Mouse (Mus musculus) urinary bladder, adult 2 months (tissue): ENCODE measurements around the gene Col4a2. TPM values are rescaled to one million over a fixed set of nuclear protein-coding genes. Genes with fewer than 3 reads are reported as not detected.

Experiments
- DNase-seq: peaks from one replicate; pipeline ENCODE4 v3.0.0; 2022; ENCODE audit warnings: low spot score
- polyA plus RNA-seq: library from polyadenylated mRNA; depleted of rRNA; stranded (reverse); fragments of >200 nt; gene quantifications from 2 replicates; pipeline ENCODE4 v1.2.3, GENCODE M21; 2012; rRNA removed

Gene Col4a2
- polyA plus RNA-seq, result 109 and 190 TPM in 2 replicates

DNA sequence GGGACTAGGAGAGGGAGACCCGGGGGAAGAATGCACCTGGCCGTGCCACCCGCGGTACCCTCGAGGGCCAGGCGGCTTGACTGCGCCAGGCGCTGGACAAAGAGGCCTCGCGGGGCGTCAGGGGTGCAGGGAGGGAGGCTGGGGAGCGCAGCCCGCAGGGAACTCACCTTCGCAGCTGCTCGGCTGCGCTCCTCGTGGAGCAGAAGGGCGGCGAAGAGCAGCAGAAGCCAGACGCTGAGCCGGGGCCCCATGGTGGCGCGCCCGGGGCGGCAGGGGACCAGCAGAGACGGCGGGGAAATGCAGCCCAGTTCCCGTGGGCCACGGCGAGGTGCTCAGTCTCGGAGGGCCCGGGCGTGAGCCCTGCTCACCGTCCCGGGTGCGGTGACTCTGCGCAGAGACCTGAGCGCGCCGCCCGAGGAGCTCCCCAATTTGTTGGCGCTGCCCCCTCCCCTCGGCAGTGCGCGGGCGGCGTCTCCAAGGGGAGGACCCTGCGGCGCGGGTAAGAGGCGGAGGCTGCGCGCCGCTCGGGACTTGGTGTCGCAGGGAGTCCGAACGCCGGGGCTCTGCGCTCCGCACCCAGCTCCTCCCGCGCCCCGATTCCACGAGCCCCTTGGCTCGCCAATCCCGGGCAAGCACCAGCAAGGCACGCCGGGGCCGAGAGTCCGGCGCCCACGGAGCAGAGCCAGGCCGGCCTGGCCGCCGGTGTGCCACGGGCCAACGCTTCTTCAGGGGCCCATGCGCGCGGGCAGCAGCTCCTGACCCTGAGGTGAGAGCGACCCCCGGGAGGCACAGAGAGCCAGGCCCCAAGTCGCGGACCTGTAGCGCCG lies at the start of gene Col4a2, which contains the start of gene Col4a1:
Gene Col4a2, plus strand, starts transcription at position 457 of the 827 bp plus-strand sequence.
Gene Col4a1, minus strand, starts transcription at position 478 of the 827 bp plus-strand sequence.
- DNase-seq, result peak; percentile 73

DNA sequence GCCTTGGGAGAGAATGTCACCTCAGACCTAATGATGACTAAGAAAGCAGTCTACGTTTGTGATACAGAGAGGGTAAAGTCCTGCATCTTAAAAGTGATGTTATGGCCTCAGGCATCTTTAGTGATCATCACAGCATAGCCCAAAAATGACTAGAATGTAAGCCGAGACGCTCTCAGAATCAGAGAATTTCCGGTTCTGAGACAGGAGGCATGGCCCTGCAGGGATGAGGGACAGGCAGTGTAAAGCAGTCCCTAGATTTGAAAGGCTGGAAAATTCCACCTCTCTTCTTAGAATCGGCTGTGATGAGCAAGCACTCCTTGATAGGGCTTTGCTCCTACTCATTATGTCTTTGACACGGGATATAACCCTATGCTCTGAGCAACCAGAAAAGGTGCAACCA lies 48.8 kb upstream of the Col4a2 start:
- DNase-seq, result no peak

DNA sequence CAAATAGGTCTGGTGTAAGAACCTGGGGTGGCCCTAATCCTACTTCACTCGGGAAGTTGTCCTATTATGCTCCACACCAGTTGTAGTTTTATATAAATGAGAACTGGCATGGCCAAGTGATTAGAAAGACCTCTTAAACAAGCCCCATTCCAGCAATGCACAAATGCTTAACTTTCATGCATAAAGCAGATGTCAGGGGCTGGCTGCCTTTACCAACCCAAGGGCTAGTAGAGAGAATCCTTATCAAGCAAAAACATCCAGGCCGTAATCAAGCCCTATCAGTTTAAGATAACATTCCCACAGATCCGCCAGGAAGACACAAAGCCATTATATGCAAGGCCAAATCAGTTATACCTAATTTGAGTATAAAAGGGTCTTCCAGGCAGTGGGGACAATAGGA lies 46.6 kb upstream of the Col4a2 start:
- DNase-seq, result no peak

DNA sequence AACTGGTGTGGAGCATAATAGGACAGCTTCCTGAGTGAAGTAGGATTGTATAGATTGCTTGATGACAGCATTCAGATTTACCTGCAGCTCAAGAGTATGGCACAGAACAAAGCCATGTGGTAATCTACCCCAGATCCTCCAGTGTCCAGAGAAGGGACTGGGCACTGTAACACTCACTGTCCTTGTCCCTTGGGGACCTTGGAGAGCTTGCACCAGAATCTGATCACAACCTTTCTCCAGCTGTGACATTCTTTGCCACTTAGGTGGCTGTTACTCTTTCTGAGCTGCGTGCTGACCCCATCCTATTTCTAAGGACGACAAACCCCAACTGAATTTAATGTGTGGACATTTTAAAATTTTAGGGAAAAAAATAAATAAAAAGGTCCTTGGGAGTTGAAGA lies 46.1 kb upstream of the Col4a2 start:
- no peak for DNase-seq

DNA sequence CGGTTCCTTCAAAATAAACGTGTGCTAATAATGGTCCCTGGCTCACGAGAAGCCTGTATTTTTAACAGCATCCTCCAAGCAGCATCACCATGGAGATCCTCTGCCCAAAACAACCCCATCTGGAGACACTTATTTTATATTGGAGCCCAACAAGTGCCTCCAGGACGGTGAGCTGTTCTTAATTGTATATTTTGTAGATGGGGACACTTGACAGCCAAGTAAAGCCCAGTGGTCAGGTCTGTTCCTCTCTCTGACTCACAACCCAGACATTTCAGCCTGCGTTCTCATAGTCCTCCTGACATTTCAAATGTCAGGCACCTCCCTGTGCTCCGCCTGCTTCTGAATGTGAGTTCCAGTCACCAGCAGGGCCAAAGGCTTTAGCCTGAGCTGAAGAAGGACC lies 43.9 kb upstream of the Col4a2 start:
- DNase-seq, result no peak

DNA sequence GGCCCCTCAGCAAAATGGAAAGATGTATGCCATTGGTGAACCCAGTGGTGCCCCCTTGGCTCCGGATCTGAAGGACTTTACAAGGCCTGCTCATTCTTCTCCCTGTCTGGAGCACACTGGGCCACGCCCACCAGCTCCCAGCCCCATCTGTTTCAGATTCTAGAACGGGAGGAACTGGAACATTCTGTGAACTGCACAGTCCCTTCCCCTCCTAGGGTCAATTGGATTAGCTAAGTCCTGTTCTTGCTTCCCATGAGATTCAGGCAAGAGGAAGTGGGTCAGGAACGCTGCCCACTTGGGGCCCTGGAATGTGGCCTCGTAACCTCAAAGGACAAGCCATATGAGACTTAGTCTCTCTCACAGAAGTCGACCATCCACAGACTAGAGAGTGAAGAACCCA lies 41.8 kb upstream of the Col4a2 start:
- DNase-seq, result no peak

DNA sequence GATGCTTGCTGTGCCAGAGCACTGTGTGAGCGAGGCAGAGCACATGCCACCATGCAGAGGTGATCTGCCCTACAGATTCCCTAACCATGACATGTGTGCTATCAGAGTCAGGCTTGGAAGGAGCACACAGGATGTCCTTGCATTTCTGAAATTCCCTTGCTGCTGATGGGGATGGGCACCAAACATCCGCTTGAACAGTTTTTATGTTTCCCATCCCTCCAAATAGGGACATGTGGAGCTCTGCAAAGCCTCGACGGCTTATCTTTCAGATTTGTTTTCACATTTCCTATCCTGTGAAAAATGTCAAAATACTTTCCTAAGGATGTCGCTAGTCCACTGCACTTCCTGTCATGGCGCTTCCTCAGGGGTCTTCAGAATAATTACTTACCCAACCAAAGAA lies 40.4 kb upstream of the Col4a2 start:
- no peak for DNase-seq

DNA sequence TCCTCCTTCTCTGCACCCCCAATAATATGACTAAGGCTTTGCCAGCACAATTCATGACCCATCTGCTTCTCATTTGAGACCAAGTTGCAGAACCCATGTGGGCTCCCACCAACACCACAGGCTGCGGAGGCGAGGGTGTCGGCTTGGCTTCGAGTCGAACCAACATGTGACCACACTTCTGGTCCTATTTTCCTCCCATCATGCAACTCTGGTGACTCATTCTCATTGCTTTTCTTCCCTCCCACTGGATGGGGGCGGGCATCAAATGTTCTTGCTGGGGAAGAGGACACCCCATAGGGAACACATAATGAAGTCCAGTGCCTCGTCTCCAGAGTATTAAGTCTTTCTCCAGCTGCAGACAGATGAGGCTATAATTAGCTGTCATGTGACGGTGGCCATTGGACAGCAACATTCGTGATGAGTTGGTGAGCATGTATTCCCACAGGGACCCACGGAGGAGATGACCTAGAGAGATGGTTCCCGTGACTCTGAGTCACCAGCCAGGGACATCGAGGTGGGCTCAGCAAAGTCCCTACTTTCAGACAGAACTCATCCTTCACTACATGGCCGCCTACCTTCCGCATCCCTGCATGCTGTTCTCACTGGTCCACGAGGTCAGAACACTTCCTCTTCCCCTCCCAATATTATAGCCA lies 39.0 kb upstream of the Col4a2 start:
- no peak for DNase-seq

DNA sequence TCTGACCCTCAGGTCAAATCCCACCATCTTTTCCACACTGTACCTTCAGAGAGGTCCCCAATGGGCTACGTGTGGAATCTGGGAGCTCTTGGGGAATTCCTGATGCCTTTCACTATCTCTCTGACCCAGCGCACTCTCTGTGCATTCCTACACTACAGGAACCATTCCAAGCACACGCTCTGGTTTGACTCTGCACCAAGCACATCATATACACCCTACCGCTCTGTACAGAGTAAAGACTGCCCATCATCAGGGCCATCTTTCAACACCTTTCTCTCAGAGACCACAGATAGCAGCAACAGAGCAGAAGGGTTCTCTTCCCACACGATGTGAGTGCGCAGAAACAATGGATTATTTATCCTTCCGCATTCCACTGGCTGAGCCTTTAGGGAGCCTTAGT lies 38.2 kb upstream of the Col4a2 start:
- no peak for DNase-seq

DNA sequence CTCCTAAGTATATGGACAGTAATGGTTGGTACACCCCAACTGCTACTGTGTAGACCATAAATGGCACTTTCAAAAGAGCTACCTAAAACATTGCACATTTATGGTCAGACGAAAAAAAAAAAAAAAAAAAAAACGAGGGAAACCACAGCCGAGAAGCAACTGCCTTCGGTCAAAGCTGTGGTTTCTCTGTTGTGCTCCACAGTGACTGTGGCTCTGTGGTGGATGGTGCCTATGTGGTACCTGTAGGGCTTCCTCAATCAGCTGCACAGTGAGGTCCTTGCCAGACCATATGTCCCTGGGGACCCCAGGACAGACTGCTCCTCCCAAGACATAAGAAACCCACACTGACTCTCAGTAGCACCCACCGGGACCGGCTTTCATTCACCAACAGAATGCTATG lies 36.3 kb upstream of the Col4a2 start:
- no peak for DNase-seq

DNA sequence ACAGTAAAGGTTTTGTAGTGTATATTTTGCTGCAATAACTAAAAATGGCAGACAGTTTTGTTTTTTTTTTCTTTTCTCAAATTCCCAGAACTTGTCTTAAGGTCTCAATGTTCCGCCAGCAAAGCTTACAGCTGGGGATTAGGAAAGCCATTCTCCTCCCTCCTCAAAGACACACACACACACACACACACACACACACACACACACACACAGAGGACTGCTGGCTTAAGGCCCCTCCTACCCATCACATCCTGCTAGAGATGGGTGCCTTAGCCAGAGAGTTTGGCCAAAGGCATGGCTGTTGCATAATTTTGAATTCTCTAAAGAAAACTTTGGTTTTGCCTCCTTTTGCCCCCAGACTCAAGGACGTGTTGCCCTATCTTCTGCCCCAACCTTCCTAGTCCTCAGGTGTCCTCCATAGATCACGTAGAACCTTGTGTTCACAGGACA lies 35.0 kb upstream of the Col4a2 start:
- no peak for DNase-seq

DNA sequence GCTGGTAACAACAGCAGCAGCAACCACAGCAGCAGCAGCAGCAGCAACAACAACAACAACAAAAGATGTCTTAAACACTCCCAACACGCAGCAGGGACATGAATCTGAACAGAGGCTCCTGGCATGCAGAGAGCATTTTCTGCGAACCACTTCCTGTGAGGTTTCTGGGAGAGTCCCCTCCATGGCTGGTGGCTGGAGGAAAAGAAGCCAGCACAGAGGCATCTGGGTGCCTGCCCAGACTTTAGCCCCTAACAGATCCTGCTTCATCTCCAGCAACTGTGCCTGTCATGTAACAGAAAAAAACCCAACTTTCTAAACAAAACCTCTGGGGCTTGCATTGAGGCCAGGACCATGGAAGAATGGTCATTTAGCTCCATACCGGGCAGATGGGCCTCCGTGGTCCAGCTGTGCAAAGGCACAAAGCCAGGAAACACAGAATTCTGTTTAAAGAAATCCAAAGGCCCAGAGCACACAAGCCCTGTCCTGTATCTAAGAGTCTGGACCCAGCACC lies 34.4 kb upstream of the Col4a2 start:
- no peak for DNase-seq

DNA sequence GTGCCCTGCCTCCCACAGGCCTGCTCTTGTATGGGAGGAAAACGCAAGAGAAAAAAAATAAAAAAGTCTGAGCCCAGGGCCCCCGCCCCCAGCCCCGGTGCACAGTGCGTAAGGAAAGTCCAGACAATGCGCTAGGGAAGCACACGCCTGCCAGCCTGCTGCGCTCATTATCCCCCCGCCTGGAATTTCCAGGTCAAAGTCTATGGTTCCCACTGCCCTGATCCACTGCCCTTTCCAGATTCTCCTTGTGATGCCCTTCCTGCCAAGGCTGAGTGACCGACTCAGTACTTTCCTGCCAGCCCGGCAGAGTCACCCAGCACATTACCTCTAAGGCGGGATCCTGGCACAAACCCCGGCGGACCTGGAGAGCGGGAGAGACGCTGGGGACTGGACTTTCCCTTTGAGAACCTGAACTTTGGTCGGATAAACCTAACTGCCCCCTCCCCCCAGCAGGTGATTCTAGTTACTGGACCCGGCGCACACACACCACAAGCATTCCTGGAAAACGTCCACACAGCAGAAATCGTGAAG lies 33.2 kb upstream of the Col4a2 start:
- no peak for DNase-seq

DNA sequence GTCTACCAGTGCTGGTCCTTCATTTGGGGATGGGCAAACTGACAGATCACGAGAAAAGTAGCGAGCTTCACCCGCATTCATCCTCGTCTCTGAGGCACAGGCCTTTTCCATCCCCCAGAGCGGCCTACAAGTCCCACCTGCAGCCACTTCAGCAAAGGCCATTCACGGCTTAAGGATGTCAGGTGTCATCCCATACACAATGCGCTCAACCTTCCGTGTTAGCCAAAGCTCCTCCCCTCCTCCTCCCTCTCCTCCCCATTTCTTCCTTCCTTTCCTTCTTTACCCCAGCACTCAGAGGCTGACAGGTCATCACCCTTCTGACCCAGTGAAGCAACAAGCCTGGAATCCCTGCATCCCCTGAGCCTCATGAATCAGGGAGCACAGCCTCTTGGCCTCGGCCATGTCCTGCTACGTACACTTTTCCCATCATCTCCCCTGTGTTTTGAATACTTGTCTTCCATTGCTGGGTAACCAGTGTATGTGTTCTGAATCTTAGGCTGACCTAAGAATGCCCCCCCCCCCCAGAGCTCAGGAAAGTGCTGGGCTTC lies 31.8 kb upstream of the Col4a2 start:
- no peak for DNase-seq

DNA sequence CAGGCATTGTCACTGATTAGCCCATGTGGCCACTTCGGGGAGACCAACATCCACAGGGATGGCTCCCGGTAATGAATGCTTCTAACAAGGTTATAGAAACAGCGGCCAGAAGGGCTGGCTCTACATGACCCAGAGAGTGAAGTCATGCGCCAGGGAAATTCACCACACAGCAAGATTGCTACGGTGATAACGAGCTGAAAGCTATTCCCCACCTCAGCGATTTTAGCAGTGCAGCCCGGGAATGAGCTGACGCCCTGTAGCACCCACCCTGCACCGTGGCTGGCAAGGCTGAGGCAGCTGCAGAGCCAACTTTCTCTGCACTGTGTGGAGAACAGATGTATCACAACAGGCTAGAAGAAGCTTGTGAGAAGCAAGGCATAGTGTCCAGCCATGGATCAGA lies 30.5 kb upstream of the Col4a2 start:
- no peak for DNase-seq

DNA sequence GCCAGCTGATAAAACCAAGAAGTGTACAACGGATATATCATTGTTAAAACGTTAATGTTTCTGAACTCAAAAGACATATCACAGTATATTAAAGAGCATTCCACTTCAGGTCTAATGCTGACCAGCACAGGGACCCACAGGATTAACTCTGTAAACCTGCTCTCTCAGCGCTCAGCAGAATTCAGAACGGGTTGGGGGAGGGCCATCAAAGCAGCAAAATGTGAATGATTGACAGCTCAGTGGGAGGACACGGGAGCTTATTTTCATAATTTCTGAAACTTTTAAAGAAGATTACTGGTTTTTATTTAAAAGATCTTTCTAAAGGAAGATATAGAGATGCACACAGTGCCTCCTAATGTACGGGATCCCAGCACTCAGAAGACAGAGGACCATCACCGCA lies 29.9 kb upstream of the Col4a2 start:
- no peak for DNase-seq

DNA sequence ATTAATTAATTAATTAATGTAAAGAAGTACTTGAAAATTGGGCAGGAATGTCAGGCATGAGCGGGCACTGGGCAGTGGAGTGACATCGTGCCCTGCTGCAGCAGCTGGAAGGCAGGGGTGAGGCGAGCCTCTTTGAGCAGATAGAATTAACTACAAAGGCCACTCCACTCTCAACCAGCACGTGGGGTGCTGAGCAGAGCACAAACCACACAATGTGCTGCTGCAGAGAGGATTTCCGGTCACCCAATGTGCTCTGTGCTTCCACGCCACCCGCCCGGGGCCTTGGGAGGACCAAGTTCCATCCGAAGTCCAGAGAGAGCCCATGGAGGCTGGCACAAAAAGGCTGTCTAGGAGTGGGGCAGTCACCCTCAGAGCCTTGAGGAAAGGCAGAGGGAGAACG lies 29.4 kb upstream of the Col4a2 start:
- DNase-seq, result no peak

DNA sequence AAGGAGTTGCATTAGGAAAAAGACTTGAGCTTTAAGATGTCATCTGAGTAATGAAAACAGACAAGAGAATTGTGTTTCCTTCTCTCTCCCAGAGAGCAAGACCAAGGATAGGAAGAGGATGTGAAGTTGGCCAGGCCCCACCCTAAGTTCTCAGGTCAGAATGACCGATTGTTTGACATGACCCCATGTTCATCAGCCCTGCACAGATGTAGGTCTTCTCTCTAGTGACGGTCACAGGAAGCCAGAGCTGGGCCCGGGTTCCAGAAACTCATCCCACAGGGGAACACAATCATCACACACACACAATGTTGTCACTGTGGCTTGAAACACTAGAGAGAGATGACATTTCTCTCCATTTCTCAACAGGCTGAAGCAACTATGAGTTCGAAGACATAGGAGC lies 27.2 kb upstream of the Col4a2 start:
- DNase-seq, result no peak

DNA sequence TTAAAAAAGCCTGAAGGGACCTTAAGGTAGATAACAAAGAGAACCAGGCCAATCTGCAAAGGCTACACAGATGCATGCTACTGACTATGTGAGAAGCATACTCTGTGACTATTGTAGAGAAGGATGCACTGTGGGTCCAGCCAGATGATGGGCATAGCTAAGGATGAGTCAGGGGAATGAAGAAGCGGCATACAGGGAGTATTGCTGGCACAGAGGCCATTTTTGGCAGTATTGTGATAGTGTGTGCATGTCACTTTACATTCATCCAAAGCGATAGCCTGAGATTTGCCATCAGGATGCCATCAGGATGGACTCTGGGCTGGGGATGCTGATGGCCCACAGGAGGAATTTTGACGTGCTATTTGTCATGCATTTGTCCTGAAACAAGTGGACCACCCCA lies 25.5 kb upstream of the Col4a2 start:
- DNase-seq, result no peak

DNA sequence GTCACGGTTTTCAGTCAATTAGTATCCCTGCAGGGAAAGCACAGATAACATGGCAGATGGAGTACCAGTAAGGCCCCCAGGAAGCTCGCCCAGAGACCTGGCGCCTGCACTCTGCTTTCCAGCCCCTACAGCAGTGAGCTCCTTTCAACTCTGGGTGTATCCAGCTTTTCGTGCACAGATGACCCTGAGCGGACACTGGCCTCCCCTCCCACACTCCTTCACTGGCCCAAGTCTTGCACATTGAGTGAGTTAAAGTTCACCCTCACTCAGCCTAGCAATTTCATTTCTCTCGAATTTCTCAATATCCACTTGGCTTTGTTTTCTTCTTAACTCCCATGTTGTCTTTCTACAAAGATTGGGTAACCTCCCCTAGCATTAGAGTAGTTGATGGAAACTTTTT lies 24.3 kb upstream of the Col4a2 start:
- DNase-seq, result no peak

DNA sequence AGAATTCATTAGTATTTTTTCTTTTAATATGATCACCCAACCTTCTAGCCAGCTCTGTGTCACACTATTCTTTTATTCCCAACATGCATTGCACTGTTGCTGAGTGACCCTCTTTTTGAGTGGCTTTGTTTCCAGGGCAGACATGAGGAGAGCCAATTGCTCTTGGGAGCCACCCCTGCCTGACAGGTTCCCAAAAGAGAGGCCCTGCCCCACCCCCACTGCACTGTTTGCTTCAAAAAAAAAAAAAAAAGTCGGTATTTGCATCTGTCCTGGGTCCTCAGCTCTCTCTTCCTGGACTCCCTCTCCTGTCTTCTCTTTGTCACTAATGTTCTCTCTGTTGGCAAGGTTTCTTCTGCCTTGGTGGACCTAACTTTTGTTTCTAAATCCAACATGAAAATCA lies 22.1 kb upstream of the Col4a2 start:
- DNase-seq, result no peak

DNA sequence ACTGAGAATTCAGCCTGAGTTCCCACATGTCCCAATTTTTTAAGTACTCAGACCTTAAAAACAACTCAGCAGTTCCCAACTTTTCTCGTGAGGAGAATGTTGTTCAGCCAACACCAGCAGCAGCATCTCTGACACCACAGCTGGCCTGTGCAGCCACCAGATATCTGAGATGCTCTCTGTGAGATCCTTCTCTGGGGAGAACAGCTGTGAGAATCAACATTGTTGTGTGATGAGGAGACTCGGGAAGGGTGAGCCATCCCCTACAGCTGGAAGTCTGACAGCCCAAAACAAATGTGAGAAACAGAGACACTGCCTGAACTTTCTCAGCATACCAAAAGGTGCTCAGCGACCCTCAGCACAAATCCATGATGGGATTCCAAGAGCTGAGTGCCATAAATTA lies 20.0 kb upstream of the Col4a2 start:
- DNase-seq, result no peak
